Mouse (Mus musculus): ENCODE measurements around the gene Magi1.

Magi1 gene

DNA sequence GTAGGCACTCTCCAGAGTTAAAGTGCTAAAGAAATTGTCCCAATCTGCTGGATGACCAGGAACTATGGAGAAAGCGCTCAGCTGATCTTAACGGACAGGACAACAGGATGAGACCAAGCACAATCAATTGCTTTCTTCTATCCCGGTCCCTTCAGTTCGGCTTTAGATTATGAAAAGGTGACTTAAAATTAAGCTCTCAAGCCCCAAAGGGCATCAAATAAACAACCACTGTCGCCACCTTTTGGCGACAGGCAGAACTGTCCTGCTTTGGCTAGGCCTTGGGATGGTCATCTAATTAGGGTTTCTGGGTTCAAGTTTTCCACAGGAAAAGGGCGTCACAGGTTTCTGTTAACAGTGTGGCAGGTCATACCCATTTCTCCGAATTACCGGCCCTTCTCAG is 298.6 kb downstream of the Magi1 start:
- peak in 1 of 2 experiments; percentile 9 for DNase-seq (ENCODE audit: low spot score in 2 of 2)

GRCm38 (mm10) chr6:93983551-93983950 is 300.2 kb downstream of the Magi1 start:
- no peak for DNase-seq (ENCODE audit: low spot score in 2 of 2)

DNA sequence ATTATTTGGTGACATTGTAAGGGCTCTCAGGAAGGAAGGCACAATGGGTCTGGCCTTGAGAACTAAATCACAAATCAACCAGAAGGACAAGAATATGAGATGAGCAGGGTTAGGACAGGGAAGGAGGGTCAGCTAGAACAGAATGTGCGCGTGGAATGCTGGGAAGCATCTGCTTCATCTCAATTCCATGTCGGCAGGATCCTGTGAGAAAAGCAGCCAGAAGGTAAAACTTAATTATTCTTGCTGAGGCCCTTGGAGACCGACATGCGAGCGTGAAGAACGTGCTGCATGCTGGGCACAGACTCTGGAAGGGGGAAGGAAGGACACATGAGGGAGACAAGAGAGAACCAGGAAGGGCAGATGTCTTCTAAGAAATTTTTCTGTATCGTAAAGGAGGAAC is 302.5 kb downstream of the Magi1 start:
- DNase-seq (ENCODE audit: low spot score in 2 of 2), result no peak

DNA sequence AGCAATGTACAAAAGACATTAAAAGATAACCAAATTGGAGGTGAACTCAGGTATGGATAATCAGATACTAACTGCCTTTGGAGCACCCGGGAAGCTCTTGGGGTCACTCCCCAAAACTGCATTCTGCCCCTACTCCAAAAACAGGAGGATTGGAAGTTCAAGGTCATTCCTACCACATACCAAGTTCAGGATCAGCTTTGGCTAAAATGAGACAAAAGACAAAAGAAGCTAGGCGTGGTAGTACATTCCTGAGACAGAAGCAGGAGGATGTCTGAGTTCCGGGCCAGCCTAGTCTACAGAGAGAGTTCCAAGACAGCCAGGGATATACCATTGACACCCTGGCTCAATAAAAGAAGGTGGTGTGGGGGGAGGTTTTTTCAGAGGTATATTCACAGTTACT is 304.5 kb downstream of the Magi1 start:
- no peak for DNase-seq (ENCODE audit: low spot score in 2 of 2)

- no peak for DNase-seq (ENCODE audit: low spot score in 2 of 2)
Measured at GRCm38 (mm10) chr6:93968721-93969120, 315.0 kb downstream of the Magi1 start.

DNA sequence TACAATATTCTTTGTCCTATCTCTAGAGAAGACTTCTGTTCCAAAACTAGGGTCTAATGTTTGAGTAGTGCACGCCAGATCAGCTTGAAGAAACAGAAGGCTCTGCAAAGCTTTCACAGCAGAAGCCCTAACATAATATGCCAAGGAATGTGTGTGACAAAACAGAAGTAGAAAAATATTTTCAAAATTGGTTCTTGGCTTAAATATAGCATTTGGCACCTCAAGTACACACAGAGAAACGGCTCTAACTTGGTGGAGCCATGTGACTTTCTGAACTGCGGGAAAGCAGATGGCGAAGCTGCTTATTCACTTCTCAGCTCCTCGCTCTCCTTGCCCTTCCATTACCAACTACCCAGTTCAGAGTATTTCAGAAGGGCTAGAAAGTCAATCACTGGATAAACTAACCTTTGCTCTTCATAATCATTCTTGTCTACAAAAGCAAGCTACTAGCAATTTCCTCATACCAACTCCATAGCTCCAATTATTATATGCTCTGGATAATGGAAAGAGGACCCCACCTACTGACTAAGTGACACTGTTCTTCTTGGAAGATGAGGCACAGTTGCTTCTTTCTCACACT is 320.9 kb downstream of the Magi1 start:
- DNase-seq (ENCODE audit: low spot score in 2 of 2), result peak in 1 of 2 experiments; percentile 15

DNA sequence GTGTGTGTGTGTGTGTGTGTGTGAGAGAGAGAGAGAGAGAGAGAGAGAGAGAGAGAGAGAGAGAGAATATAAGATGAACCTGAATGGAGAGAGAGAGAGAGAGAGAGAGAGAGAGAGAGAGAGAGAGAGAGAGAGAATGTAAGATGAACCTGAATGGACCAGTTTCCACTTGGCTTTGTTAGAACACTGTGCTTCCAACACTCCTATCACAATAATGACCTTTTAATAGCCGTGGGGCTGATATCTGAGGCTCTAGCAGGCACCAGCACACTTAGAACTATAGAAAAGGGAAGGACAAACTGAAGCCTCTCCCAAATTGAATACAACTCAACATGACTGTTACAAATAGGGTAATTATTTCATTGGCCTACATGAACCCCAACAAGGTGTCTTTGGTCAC is 321.9 kb downstream of the Magi1 start:
- peak; percentile 10 for DNase-seq (ENCODE audit: low spot score in 2 of 2)

DNA sequence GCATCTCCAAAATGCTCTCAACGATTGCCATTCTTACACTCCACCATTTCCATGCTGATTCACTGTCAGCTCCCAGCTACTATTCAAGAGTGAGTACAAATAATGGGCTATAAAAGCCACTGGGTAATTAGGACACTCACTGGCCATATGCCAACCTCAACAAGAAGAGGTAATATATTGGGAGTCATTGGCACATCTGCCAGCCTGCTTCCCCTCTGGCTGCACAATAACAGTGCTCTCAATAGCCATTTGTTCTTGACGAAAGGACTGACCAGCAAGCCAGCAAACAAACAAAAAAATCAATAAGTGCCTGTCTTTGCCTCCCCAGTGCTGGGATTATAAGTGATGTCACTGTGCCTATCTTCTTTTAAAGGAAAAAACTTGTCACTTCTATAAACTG is 326.5 kb downstream of the Magi1 start:
- no peak for DNase-seq (ENCODE audit: low spot score in 2 of 2)

DNA sequence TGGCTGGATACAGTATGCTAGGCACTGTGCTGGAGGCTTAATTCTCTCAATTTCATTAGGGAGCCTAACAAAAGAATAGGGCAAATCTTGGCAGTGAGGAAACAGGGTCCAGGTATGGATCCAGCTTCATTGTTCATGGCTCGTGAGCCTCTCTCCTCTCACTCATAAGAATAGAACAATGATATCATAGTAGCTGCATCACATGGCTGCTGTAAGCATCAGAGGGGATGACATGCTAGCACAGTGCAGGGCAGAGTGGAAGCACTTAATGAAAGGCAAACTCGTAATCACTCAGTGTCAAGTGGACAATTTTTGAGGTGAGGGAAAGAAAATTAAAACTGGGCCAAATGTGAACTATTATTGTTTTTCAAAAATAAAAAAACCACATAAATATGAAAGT is 337.1 kb downstream of the Magi1 start:
- DNase-seq (ENCODE audit: low spot score in 2 of 2), result peak in 1 of 2 experiments; percentile 4

- DNase-seq (ENCODE audit: low spot score in 2 of 2), result no peak
Measured at GRCm38 (mm10) chr6:93936359-93936758, 347.4 kb downstream of the Magi1 start.

DNA sequence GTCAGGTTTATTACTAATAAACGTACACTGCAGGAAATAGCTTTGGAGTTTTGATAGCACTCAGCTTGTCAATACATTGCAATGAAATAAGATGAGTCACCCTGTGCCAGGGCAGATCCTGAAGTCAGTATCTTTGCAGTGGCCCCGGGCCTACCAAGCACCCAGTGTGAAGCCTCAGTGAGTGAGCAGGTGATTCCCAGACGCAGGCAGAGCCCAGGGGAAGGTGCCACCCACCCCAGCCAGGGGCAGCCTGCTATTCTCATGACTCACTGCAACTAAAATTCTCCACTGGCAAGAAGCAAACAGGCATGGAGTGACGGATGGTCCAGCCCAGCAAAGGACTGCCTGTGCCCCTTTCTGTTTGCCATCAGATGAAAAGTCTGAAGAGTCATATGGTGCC is 347.9 kb downstream of the Magi1 start:
- no peak for DNase-seq (ENCODE audit: low spot score in 2 of 2)

GRCm38 (mm10) chr6:93934700-93935099 is 349.0 kb downstream of the Magi1 start:
- DNase-seq (ENCODE audit: low spot score in 2 of 2), result no peak

- no peak for DNase-seq (ENCODE audit: low spot score in 2 of 2)
Measured at GRCm38 (mm10) chr6:93924568-93924967, 359.1 kb downstream of the Magi1 start.

DNA sequence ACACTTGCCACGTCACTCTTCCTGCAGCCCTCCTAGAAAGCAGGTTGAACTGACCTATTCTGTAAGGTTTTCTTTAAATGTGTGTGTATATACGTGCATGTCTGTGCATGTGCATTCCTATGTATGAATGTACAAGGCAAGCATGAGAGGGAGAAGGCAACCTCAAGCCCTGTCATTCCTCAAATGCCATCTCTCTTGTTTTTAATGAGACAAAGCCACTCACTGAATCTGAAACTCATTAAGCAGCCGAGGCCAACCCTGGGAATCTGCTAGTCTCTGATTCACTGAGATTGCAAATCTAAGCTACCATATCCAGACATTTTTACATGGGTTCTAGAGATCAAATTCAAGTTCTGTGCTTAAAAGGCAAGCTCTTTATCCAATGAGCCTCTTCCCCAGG is 359.7 kb downstream of the Magi1 start:
- DNase-seq (ENCODE audit: low spot score in 2 of 2), result no peak

DNA sequence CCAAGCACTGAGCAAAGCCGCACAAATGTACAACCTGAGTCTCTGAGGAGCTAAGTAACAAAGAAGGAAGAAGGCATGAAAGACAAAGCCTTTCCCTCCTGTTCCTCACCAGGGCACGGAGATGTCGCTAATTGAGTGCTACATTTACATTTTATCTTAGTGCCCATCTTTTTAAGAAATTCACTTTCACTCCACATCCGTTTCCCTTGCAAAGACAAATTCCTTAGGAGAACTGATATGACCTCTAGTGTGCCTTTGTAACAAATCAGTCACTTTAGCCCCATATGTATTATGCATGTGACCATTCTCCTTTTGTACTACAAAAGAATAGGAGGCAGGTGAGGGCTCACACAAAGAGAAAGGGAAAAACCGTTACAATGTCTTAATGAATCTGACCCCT is 360.4 kb downstream of the Magi1 start:
- DNase-seq (ENCODE audit: low spot score in 2 of 2), result no peak

- no peak for DNase-seq (ENCODE audit: low spot score in 2 of 2)
Measured at GRCm38 (mm10) chr6:93922931-93923330, 360.8 kb downstream of the Magi1 start.

DNA sequence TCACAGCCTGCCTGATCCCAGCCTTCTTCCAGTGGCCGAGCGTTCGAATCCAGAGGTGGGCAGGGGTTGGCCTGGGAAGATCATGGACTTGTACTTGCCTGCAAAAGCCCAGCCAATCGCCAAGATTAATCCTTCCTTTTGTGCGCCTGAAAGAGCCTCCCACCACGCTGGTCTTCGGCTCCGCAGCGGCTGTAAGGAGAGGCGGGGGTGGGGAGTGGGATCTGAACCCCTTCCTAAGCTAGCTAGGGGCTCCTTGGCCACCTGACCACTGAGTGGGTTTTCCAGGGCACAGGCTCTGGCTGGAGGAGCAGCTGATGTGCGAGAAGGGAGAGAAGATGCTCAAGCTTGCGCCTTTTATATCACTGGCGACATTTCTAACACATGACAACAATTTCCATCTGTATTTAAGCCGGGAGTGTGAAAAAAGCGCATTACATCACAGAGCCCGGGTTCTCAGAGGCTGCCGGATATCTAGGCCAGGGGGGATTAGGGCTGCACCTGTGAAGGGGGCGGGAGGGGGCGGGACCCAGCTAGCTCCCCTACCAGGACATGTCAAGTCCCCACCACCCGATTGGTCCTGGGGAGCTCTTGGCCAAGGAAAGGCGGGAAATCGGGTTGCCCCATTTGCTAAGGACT is 370.4 kb downstream of the Magi1 start:
- no peak for DNase-seq (ENCODE audit: low spot score in 2 of 2)

GRCm38 (mm10) chr6:93912582-93913225 is 371.0 kb downstream of the Magi1 start:
- DNase-seq (ENCODE audit: low spot score in 2 of 2), result no peak

DNA sequence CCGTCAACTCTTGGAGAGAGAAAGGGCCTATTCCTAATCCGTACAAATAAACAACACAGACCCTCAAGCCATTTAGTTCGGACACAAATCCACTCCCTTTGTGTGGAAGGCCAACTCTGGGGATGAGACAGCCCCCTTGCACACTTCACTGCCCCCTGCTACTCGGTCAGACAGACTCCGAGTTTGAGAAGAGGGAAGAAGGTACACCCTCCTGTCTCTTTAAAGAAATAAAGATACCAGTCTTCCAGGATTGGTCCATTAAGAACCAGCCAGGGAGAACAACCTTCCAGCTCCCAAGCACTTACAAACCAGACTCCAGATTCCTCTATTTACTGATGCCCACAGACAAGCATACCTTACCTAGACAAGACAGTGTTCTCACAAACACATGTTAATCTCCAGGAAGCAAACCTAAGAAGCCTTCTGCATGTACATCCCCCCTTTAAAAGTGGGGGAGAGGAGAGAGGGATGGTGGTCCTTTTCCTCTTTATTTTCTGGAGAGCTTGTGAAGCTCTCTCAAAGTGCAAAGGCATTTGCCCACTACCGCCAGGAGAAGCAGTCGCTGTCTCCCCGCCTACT is 371.6 kb downstream of the Magi1 start:
- DNase-seq (ENCODE audit: low spot score in 2 of 2), result no peak

DNA sequence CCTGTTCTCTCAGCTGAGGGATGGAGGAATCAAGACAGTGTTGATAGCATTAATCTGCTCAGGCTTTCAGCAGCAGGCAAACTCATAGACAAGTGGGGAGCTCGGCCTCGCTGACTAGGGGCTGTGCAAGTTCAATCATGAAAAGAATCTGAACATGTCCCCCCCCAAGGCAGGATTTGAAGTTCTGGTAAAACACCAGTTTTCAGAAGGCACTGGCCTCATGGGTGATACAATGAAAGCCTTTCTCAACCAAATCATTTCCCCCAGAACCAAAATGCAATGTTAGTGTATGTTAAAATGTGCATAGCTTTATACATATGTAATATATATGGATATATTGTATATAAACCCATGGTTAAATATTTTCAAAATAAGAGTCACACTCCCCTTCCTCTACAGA is 372.3 kb downstream of the Magi1 start:
- no peak for DNase-seq (ENCODE audit: low spot score in 2 of 2)

GRCm38 (mm10) chr6:93909976-93910375 is 373.7 kb downstream of the Magi1 start:
- DNase-seq (ENCODE audit: low spot score in 2 of 2), result no peak

DNA sequence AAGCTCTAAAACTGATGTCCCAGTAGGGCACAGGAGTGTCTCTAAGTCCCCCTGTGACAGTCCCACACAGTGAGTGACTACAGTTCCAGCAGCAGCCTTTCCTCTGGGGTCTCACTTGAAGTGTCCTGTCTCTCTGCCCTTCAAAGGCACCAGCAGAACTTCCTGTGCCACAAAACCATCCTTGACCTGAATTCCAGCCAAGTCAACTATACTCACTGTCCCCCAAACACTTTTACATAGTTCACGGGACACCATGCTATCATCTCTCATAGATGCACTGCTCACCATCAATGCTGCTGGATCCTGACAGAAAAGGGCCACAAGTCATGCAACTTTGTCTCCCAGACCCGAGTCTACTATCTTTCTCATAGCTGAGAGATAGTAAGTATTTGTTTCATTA is 378.7 kb downstream of the Magi1 start:
- no peak for DNase-seq (ENCODE audit: low spot score in 2 of 2)

DNA sequence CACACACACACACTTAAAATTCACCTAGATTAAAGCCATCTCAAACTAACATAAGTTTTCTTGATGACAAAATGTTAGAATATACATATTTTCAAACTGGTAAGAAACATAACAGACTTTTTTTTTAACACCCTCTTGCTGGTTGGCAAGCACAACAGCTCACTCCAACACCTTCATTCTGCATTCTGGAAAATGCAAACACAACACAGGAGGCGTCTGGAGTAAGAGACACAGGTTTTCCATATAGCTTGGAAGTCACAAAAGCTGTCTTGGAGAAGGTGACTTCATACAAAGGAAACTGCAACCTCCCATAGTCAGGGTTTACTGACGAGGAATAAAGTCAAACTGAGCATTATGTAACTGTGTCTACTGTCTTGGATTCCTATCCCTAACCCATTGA is 381.5 kb downstream of the Magi1 start:
- no peak for DNase-seq (ENCODE audit: low spot score in 2 of 2)
